Mouse (Mus musculus) lung, postnatal 36 days (tissue): ENCODE results near the gene Rgs6.

Source experiments
- DNase-seq: peaks from one replicate; pipeline ENCODE4 v3.0.0; 2022; ENCODE audit warnings: mixed read lengths

Rgs6 gene

GRCm38 (mm10) chr12:82880711-82881110 lies 292.6 kb downstream of the Rgs6 start:
- no peak for DNase-seq

- no peak for DNase-seq
Measured at GRCm38 (mm10) chr12:82883079-82883478, 295.0 kb downstream of the Rgs6 start.

GRCm38 (mm10) chr12:82894971-82895838 lies 307.1 kb downstream of the Rgs6 start:
- no peak for DNase-seq

GRCm38 (mm10) chr12:82905773-82906172 lies 317.7 kb downstream of the Rgs6 start:
- no peak for DNase-seq

- DNase-seq, result no peak
Measured at GRCm38 (mm10) chr12:82910846-82911245, 322.8 kb downstream of the Rgs6 start.

GRCm38 (mm10) chr12:82914127-82914526 lies 326.0 kb downstream of the Rgs6 start:
- DNase-seq, result no peak

GRCm38 (mm10) chr12:82920146-82920545 lies 332.1 kb downstream of the Rgs6 start:
- no peak for DNase-seq

- no peak for DNase-seq
Measured at GRCm38 (mm10) chr12:82921287-82922015, 333.4 kb downstream of the Rgs6 start.

- no peak for DNase-seq
Measured at GRCm38 (mm10) chr12:82922856-82923506, 334.9 kb downstream of the Rgs6 start.

- peak; percentile 63 for DNase-seq
Measured at GRCm38 (mm10) chr12:82932706-82933461, 344.8 kb downstream of the Rgs6 start.

- DNase-seq, result peak; percentile 42
Measured at GRCm38 (mm10) chr12:82935121-82935762, 347.1 kb downstream of the Rgs6 start.

- peak; percentile 27 for DNase-seq
Measured at GRCm38 (mm10) chr12:82935767-82936166, 347.7 kb downstream of the Rgs6 start.

GRCm38 (mm10) chr12:82940461-82940860 lies 352.4 kb downstream of the Rgs6 start:
- DNase-seq, result peak; percentile 33

GRCm38 (mm10) chr12:82946507-82946906 lies 358.4 kb downstream of the Rgs6 start:
- peak; percentile 89 for DNase-seq

GRCm38 (mm10) chr12:82961111-82961510 lies 373.0 kb downstream of the Rgs6 start:
- no peak for DNase-seq

GRCm38 (mm10) chr12:82961852-82962251 lies 373.8 kb downstream of the Rgs6 start:
- peak; percentile 31 for DNase-seq

- no peak for DNase-seq
Measured at GRCm38 (mm10) chr12:82970521-82971105, 382.5 kb downstream of the Rgs6 start.

- no peak for DNase-seq
Measured at GRCm38 (mm10) chr12:82971176-82971575, 383.1 kb downstream of the Rgs6 start.

- no peak for DNase-seq
Measured at GRCm38 (mm10) chr12:82972661-82973060, 384.6 kb downstream of the Rgs6 start.

GRCm38 (mm10) chr12:82973771-82974170 lies 385.7 kb downstream of the Rgs6 start:
- no peak for DNase-seq

GRCm38 (mm10) chr12:82978275-82978674 lies 390.2 kb downstream of the Rgs6 start:
- no peak for DNase-seq

- no peak for DNase-seq
Measured at GRCm38 (mm10) chr12:82982716-82983115, 394.6 kb downstream of the Rgs6 start.
